Mouse (Mus musculus) left cerebral cortex, postnatal 36 days (tissue): ENCODE results near the gene Map4. TPM values are rescaled to one million over a fixed set of nuclear protein-coding genes. Genes with fewer than 3 reads are reported as not detected.
"Not testable (repeated sequence)": the region's sequence is repeated elsewhere in the genome, so short reads cannot be mapped to it uniquely, and the experiment has no call there.

ENCODE experiments used
- DNase-seq, 2 experiments: peaks; one replicate each; pipeline ENCODE4 v3.0.0; 2021 to 2022; ENCODE audit warnings: low spot score in 2 of 2, mixed read lengths in 1 of 2
- intact Hi-C: fragments of 180-260 bp; cut with DNase I; formaldehyde crosslinking; loops from one replicate; pipeline ENCODE4 v1.15.1; 2025
- microRNA-seq: library from miRNA; unstranded; fragments of <30 nt; microRNA quantifications from one replicate; pipeline ENCODE4 v1.2.0, GENCODE M21; 2022
- total RNA-seq, 2 experiments: library from RNA; stranded (reverse); gene quantifications; 2 replicates each; pipeline ENCODE4 v1.2.3; 2021

Map4 gene
- total RNA-seq, 2 experiments from 2014 or later = 353 to 398 TPM

DNA sequence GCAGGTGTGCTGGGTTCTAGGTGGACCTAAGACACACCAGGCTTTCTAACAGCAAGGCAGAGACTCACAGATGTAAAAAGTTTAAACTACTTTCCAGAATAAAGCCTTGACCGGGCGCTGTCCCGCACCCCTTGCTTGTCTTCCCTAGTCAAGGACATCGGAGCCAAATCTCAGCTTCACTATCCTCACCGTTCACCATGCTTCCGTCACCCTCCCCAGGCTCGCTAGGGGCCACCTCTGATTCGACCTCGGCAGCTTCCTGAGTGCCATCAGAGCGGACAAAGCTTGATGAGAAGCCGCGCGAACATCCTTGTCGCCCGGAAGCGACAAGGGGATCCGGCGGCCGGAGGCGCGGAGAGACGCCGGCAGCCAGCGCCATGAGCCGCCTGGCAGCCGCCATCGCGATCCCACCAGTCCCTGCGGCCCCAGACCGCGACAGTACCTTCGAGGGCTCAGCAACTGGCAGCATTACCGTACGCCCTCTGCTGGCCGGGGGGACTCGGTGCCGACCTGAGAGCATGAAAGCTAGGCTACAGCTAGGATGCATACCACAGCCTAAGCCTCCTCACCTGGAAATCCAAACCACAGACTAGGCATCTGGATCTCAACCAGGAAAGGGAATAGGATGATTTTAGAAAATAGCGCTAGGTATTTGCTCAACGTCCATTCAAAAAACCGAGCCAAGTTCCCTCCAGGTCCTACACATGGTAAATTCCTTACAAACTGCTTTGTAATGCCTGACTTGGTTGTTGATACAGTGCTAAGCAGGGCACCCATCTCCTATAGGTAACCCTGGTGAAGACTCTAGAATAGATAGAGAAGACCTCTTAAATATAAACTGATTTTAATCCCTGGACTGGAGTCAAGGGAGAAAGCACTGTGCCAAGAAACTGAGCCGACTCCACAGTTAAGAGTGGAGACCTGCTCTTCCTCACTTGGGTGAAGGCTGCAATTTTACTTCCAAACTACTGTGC, 169.7 kb downstream of the Map4 start:
- DNase-seq = peak; percentile 92 to 94
- intact Hi-C loops = loop anchor here (5.0 kb wide), 1 partner anchor 196 kb away; no protein-coding TSS in a partner anchor

DNA sequence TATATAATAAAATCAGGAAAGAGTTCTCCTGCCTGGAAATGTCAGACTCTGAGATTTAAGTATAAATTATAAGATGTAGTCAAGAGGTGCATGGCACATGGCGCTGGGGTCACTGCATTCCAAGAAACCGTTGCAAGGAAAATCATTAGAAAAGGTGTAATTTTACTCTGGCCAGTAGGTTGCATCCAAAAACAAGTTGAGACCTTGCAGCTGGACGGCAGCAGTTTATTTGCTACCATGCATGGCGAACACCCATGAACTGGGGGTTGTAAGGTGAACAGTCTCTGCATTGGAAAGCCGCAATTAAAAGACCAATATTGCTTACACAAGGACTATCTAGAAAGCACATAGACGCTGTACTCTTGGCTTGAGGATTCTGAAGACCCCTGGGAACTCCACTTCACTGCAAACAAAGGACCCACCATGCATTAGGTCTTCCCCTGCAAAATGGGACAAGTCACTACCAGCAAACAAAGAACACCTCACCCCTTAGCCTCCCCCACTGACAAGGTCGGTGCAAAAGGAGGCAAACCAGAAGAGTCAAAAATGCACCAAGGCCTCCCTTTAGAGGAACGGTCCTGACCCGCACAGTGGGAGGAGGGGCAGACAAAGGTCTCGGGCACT, 185.2 kb downstream of the Map4 start:
- intact Hi-C loops = no loop called here
- no peak for DNase-seq

GRCm38 (mm10) chr9:110116977-110117778, 185.9 kb downstream of the Map4 start, which contains the start of gene Smarcc1:
Gene Smarcc1 (plus strand): TSS chr9:110117708.
- intact Hi-C loops = no loop called here
- peak; percentile 91 to 94 for DNase-seq

DNA sequence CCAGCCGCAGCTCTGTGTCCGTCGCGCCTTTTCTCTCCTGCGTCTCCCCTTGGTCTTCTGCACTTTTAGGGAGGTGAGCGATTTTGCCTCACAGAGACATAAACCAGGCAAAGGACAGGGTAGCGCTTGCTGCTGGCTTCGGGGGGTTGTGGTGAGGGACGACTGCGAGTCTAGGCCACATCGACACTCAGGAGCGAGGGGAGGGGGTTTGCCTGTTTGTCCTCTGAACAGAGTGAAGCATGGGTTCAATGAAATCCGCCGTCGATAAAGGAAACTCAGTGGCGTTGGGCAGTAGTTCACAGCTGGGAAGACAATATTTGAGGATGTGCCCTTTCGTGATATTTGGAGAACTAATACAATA, 186.5 kb downstream of the Map4 start, which contains the start of gene Dhx30:
Gene Dhx30 (minus strand): TSS at position 52 of the 361 bp plus-strand sequence.
- intact Hi-C loops = no loop called here
- DNase-seq = no peak

GRCm38 (mm10) chr9:110118249-110118648, 187.0 kb downstream of the Map4 start:
- intact Hi-C loops = no loop called here

GRCm38 (mm10) chr9:110121424-110121823, 190.2 kb downstream of the Map4 start:
- DNase-seq = peak; percentile 8 to 23
- intact Hi-C loops = no loop called here

More at GRCm38 (mm10) chr9:110118249-110118648, 187.0 kb downstream of the Map4 start:
- DNase-seq = no peak

GRCm38 (mm10) chr9:110123322-110123721, 192.1 kb downstream of the Map4 start:
- intact Hi-C loops = no loop called here
- DNase-seq = no peak

DNA sequence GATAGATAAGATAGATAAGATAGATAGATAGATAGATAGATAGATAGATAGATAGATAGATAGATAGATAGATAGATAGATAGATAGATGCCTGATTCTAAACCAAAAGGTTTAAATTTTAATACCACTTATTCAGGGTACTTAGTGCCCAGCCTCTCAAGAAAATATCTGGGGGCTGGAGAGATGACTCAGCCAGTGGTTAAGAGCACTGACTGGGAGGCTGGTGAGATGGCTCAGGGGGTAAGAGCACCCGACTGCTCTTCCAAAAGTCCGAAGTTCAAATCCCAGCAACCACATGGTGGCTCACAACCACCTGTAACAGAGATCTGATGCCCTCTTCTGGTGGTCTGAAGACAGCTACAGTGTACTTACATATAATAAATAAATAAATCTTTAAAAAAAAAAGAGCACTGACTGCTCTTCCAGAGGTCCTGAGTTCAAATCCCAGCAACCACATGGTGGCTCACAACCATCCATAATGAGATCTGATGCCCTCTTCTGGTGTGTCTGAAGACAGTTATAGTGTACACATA, 192.8 kb downstream of the Map4 start:
- intact Hi-C loops = not testable (repeated sequence)

DNA sequence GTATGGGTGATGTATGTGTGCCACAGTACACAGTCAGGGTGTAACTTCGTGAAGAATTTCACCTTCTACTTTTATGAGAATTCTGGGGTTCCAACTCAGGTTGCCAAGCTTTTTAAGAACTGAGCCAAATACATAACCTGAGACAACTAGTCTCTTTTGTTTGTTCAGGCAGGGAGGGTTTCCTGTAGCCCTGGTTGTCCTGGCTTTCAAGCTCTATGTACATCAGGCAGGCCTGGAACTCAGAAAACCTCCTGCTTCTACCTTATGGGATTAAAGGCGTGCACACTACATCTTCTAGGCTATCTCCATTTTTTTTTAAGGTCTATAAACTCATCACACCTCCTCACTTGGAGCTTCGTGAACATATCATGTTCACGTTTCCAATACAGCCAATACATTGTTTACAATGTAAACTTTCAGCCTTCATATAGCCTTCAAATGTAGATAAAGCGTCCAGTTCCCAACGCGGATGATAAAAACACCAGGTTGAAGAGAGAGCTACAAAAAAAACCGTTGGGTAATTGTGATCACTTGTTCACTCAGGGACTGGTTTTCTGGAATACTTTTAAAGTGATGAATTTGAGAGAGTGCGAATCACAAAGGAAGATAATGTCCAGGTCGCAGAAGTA, 199.8 kb downstream of the Map4 start:
- intact Hi-C loops = no loop called here
- DNase-seq = no peak

More for the DNA sequence above, 192.8 kb downstream of the Map4 start:
- not testable (repeated sequence) for DNase-seq

DNA sequence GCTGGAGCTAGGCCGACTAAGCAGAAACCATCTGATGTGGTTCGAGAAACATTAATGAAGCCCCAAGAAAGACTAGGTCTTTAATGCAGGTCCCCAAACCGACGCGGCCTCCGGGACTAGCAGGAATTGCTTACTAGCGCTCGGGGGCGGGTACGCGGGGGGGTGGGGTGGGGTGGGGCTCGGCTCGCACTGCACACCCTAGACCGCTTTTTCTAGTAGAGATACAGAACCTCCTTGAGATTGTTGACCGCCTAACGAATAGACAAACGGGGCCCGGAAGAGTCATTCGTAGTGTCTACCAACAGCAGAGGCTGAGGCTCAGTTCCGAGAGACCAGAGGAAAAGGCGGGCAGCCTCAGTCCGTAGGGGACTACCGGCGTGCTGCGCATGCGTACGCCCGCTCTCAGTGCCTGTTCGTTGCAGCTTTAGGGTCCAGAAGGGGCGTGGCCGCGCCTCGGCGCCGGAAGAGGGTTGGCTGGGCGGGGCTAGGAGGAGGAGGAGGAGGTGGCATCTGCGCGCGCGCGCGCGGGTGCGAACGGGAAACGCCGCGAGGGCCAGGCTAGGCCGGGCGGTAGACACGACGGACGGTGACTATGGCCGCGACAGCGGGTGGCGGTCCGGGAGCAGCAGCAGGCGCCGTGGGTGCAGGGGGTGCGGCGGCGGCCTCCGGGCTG, 200.4 kb downstream of the Map4 start:
- DNase-seq = peak; percentile 99
- intact Hi-C loops = no loop called here

GRCm38 (mm10) chr9:110132201-110132605, 200.9 kb downstream of the Map4 start:
- DNase-seq = no peak
- intact Hi-C loops = no loop called here

DNA sequence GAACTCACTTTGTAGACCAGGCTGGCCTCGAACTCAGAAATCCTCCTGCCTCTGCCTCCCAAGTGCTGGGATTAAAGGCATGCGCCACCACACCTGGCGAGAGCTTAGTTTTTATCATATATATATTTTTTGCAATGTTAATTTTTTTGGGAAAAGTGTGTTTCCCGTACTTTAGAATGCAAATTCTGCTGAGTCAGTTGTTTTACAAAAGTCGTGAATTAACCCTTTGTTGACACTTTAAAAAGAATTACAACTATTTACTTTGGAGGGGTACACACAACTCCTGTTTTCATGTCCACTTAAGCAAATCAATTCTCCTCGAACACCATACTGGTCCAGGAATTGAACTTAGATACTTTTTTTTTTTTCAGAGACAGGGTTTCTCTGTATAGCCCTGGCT, 201.7 kb downstream of the Map4 start:
- intact Hi-C loops = no loop called here
- DNase-seq = no peak

Small RNAs within 50 kb of the gene (microRNA-seq; reads per million reads assigned to microRNA genes)
- not detected for gene Mir7089

Other genes starting within 250 kb of the Map4 start
- gene Fbxw18, start 228.8 kb upstream of the Map4 start, total RNA-seq = not detected
- gene Fbxw26, start 185.4 kb upstream of the Map4 start, total RNA-seq = not detected
- gene Fbxw27, start 140.8 kb upstream of the Map4 start, total RNA-seq = not detected
- 1 to 10 TPM in 1 of 2 experiments, not detected in 1; 5.7 TPM for gene Spink8, start 119.2 kb upstream of the Map4 start, total RNA-seq
- 1 to 10 TPM; 8.0 to 9.5 TPM for gene Nme6, start 98.7 kb upstream of the Map4 start, total RNA-seq
- gene Camp, start 81.8 kb upstream of the Map4 start, total RNA-seq = not detected
- gene Cdc25a, start 55.9 kb upstream of the Map4 start, total RNA-seq = 1 to 10 TPM; 4.6 to 5.0 TPM
- 10 to 100 TPM; 64.5 to 74.5 TPM for gene Smarcc1, start 186.2 kb downstream of the Map4 start, total RNA-seq
- 100 to 1,000 TPM; 163 to 166 TPM for gene Dhx30, start 186.4 kb downstream of the Map4 start, total RNA-seq